Mouse (Mus musculus) heart, adult 2 months (tissue): Measurements from ENCODE around the gene Drap1. TPM values are rescaled to one million over a fixed set of nuclear protein-coding genes. Genes with fewer than 3 reads are reported as not detected.

Experiments used
- DNase-seq, 2 experiments: peaks; one replicate each; pipeline ENCODE4 v3.0.0; 2021
- H3K27ac ChIP-seq: fragments of 200-600 bp; 2 replicates; pipeline ENCODE4 v1.8.1; 2022
- H3K27me3 ChIP-seq: fragments of 200-500 bp; 2 replicates; pipeline ENCODE4 v1.6.1; 2012; ENCODE audit warnings: mild to moderate bottlenecking, low read length, inconsistent platforms, mixed read lengths; ENCODE audit not compliant: control insufficient read depth, insufficient read depth
- H3K36me3 ChIP-seq: fragments of 200-500 bp; 2 replicates; pipeline ENCODE4 v1.6.1; 2012; ENCODE audit warnings: low read length, inconsistent platforms; ENCODE audit not compliant: control insufficient read depth, insufficient read depth
- H3K4me1 ChIP-seq: fragments of 200-500 bp; 2 replicates; pipeline ENCODE4 v1.6.1; 2011; ENCODE audit warnings: low read length; ENCODE audit not compliant: control insufficient read depth, insufficient read depth
- H3K4me3 ChIP-seq: fragments of 200-600 bp; 2 replicates; pipeline ENCODE4 v1.8.1; 2022
- H3K79me2 ChIP-seq: fragments of 200-500 bp; replicated peaks from 2 replicates; pipeline ENCODE4 v1.6.1; 2012; ENCODE audit warnings: mild to moderate bottlenecking, inconsistent platforms, low read length, moderate library complexity, mixed read lengths; ENCODE audit not compliant: control insufficient read depth, insufficient read depth
- H3K9ac ChIP-seq: fragments of 200-500 bp; 2 replicates; pipeline ENCODE4 v1.6.1; 2012; ENCODE audit warnings: low read depth, mild to moderate bottlenecking, control low read depth, inconsistent platforms, low read length, mixed read lengths
- CTCF ChIP-seq: fragments of 200-600 bp; IDR thresholded peaks from 2 replicates; pipeline ENCODE4 v1.8.1; 2022; ENCODE audit warnings: antibody characterized with exemption, mild to moderate bottlenecking, moderate library complexity
- EP300 ChIP-seq: fragments of 200-500 bp; IDR thresholded peaks from 2 replicates; pipeline ENCODE4 v1.6.1; 2011; ENCODE audit warnings: low read depth, low read length, control low read depth; ENCODE audit not compliant: insufficient read depth
- POLR2A ChIP-seq: fragments of 200-500 bp; IDR thresholded peaks from 2 replicates; pipeline ENCODE4 v1.6.1; 2011; ENCODE audit warnings: mild to moderate bottlenecking, low read depth, low read length, control low read depth; ENCODE audit not compliant: insufficient read depth
- whole genome bisulfite sequencing: fragments of 180-500 bp; shearing (Covaris S2); methylation state at CpG from one replicate; pipeline ENCODE4 v1.1.7; 2018; 5-methylcytosine and 5-hydroxymethylcytosine counted together
- intact Hi-C: fragments of 180-260 bp; cut with DNase I; formaldehyde crosslinking; loops from one replicate; pipeline ENCODE4 v1.15.1; 2025
- polyA plus RNA-seq: library from polyadenylated mRNA; depleted of rRNA; stranded (reverse); fragments of >200 nt; gene quantifications from 2 replicates; pipeline ENCODE4 v1.2.3, GENCODE M21; 2012
- total RNA-seq, 2 experiments: library from RNA; stranded (reverse); gene quantifications; 2 replicates each; pipeline ENCODE4 v1.2.3; 2021

Drap1 gene
- total and polyA plus RNA-seq, 3 experiments, result 175 to 344 (median 278) TPM

- Histone ChIP-seq H3K27me3 (no peaks in the 10 kb centered on the region), H3K36me3 (no peaks in the 10 kb centered on the region), H3K4me1 (peaks cover 5% of the 10 kb centered on the region), H3K27ac (no peak overlapping the region), H3K4me3 (no peak overlapping the region), H3K9ac (no peak overlapping the region), H3K79me2 (no peaks in the 10 kb centered on the region; the same call in 1 of the 2 replicates)
- intact Hi-C loops, result no loop called here
- 89% methylated on average over 8 of the region's 8 CpGs for WGBS
- TF ChIP-seq EP300 (no peak), POLR2A (no peak)
- DNase-seq, result no peak
These were observed 40.3 kb upstream of the Drap1 start for GRCm38 (mm10) chr19:5465037-5465436.

GRCm38 (mm10) chr19:5463791-5464562, 39.2 kb upstream of the Drap1 start:
- TF ChIP-seq EP300 (peak; percentile 76), CTCF (peak; percentile 93), POLR2A (no peak)
- H3K9ac ChIP-seq, result no peak overlapping the region; the same call in 1 of the 2 replicates
- H3K4me1 ChIP-seq, result peaks cover 5% of the 10 kb centered on the region
- no peaks in the 10 kb centered on the region for H3K27me3 ChIP-seq
- no peaks in the 10 kb centered on the region; the same call in 1 of the 2 replicates for H3K79me2 ChIP-seq
- no peaks in the 10 kb centered on the region for H3K36me3 ChIP-seq
- 20% methylated on average over 15 of the region's 15 CpGs for WGBS
- no peak overlapping the region for H3K4me3 ChIP-seq
- peak overlapping the region; percentile 34; the same call in 1 of the 2 replicates for H3K27ac ChIP-seq
- DNase-seq, result peak; percentile 62 to 72
- intact Hi-C loops, result no loop called here

GRCm38 (mm10) chr19:5463212-5463611, 38.4 kb upstream of the Drap1 start:
- H3K27me3 ChIP-seq, result no peaks in the 10 kb centered on the region
- intact Hi-C loops, result no loop called here
- H3K79me2 ChIP-seq, result no peaks in the 10 kb centered on the region; the same call in 1 of the 2 replicates
- peaks cover 6% of the 10 kb centered on the region for H3K4me1 ChIP-seq
- no peak overlapping the region for H3K27ac ChIP-seq
- no peaks in the 10 kb centered on the region for H3K36me3 ChIP-seq
- H3K4me3 ChIP-seq, result no peak overlapping the region
- no peak overlapping the region for H3K9ac ChIP-seq
- 85% methylated on average over 9 of the region's 9 CpGs for WGBS
- TF ChIP-seq CTCF (no peak), POLR2A (no peak), EP300 (no peak)
- DNase-seq, result no peak

- no peak for DNase-seq
- H3K4me1 ChIP-seq, result peaks cover 8% of the 10 kb centered on the region
- H3K79me2 ChIP-seq, result peaks cover 3% of the 10 kb centered on the region
- intact Hi-C loops, result loop anchor here (2.0 kb wide), 1 partner anchor 25 kb away; no protein-coding TSS in a partner anchor
- WGBS, result 80% methylated on average over 6 of the region's 6 CpGs
- TF ChIP-seq POLR2A (no peak), EP300 (no peak), CTCF (no peak)
- no peak overlapping the region; the same call in 1 of the 2 replicates for H3K27ac ChIP-seq
- no peaks in the 10 kb centered on the region for H3K36me3 ChIP-seq
- no peak overlapping the region for H3K4me3 ChIP-seq
- H3K27me3 ChIP-seq, result no peaks in the 10 kb centered on the region
- no peak overlapping the region for H3K9ac ChIP-seq
These were observed 36.6 kb upstream of the Drap1 start for GRCm38 (mm10) chr19:5461411-5461810.

GRCm38 (mm10) chr19:5460465-5460911, 35.7 kb upstream of the Drap1 start, which contains the start of gene Fibp:
Gene Fibp, plus strand, starts transcription at chr19:5460615.
- TF ChIP-seq CTCF (no peak), POLR2A (peak; percentile 87), EP300 (0 out of 2 replicates have a peak, but pooled peaks have one; percentile 51)
- H3K79me2 ChIP-seq, result peaks cover 5% of the 10 kb centered on the region
- no peaks in the 10 kb centered on the region for H3K27me3 ChIP-seq
- peaks cover 4% of the 10 kb centered on the region; the same call in 1 of the 2 replicates for H3K36me3 ChIP-seq
- intact Hi-C loops, result loop anchor here (2.0 kb wide), 1 partner anchor 26 kb away; no protein-coding TSS in a partner anchor
- DNase-seq, result peak; percentile 91 to 93
- H3K27ac ChIP-seq, result peak within 1 kb of the TSS; percentile 87
- under 1% methylated on average over 32 of the region's 32 CpGs for WGBS
- H3K4me1 ChIP-seq, result peaks cover 9% of the 10 kb centered on the region
- H3K9ac ChIP-seq, result peak within 1 kb of the TSS; percentile 94
- peak within 1 kb of the TSS; percentile 96 for H3K4me3 ChIP-seq

GRCm38 (mm10) chr19:5459896-5460295, 35.1 kb upstream of the Drap1 start:
- Histone ChIP-seq H3K36me3 (peaks cover 7% of the 10 kb centered on the region), H3K79me2 (peaks cover 6% of the 10 kb centered on the region), H3K27ac (peak overlapping the region; percentile 87), H3K27me3 (no peaks in the 10 kb centered on the region), H3K4me1 (peaks cover 10% of the 10 kb centered on the region), H3K4me3 (peak overlapping the region; percentile 96), H3K9ac (peak overlapping the region; percentile 64; the same call in 1 of the 2 replicates)
- WGBS, result 24% methylated on average over 3 of the region's 3 CpGs
- TF ChIP-seq CTCF (no peak), EP300 (no peak), POLR2A (no peak)
- no peak for DNase-seq
- intact Hi-C loops, result loop anchor here (2.0 kb wide), 1 partner anchor 27 kb away; no protein-coding TSS in a partner anchor
